Mouse (Mus musculus): ENCODE results near the gene Lgalsl.

GRCm38 (mm10) chr11:20804416-20804815 lies 26.4 kb downstream of the Lgalsl start:
- TF ChIP-seq POLR2A (IDR thresholded peaks at IDR 0.05; ENCODE audit: insufficient read depth, low read depth, low read length), result no peak
- no peak for TF ChIP-seq CTCF (IDR thresholded peaks at IDR 0.05)
